Mouse (Mus musculus): Measurements from ENCODE around the gene Igdcc4. TPM values are rescaled to one million over a fixed set of nuclear protein-coding genes. Genes with fewer than 3 reads are reported as not detected.
A peak's percentile ranks its signal among the peaks of the same experiment; 100 is the strongest.

The Igdcc4 gene
- total RNA-seq, 1 experiment: 8.8 TPM

DNA sequence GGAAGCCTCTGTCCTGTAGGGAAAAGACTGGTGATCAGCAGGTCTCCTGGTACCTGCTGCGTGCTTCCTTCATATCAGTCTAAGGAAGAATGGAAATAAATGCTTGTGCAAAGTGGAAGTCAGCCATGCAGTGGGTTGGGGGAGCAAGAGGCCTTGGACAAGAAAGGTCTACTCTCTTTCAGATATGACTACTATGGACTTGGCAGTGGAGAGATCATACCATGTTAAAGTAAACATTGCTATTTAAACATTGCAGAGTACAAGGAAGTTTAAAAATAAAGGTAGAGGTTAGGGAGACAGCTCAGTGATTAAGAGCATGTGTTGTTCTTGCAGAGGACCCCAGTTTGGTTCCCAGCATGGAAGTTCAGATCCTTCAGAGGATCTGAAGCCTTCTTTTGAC, 6.6 kb downstream of the Igdcc4 start:
- Histone ChIP-seq H3K4me1 (ENCODE audit: control insufficient read depth in 2 of 2, insufficient read depth in 2 of 2, low read length in 2 of 2, poor library complexity in 1 of 2) (peaks cover 31 to 32% of the 10 kb centered on the region in 2 experiments), H3K9me3 (ENCODE audit: control insufficient read depth, insufficient read depth, low read depth, low read length) (no peaks in the 10 kb centered on the region), H3K4me3 (ENCODE audit: insufficient read depth in 1 of 2, low read depth in 1 of 2, low read length in 2 of 2, poor library complexity in 1 of 2, severe bottlenecking in 1 of 2) (no peak overlapping the region), H3K27ac (ENCODE audit: insufficient read depth, low read depth, low read length, poor library complexity, severe bottlenecking) (no peak overlapping the region), H3K9ac (ENCODE audit: insufficient read depth, low read depth, low read length, poor library complexity, severe bottlenecking) (no peak overlapping the region), H3K36me3 (ENCODE audit: control insufficient read depth, insufficient read depth, low read length, poor library complexity, severe bottlenecking) (peaks cover 1% of the 10 kb centered on the region; the same call in 1 of the 2 replicates)
- TF ChIP-seq CHD2 (IDR thresholded peaks at IDR 0.05; ENCODE audit: low read depth, low read length) (no peak), HCFC1 (IDR thresholded peaks at IDR 0.05; ENCODE audit: borderline replicate concordance, insufficient read depth, low read length) (no peak), ZNF384 (IDR thresholded peaks at IDR 0.05; ENCODE audit: low read depth, low read length) (no peak), ZC3H11A (IDR thresholded peaks at IDR 0.05; ENCODE audit: borderline replicate concordance, low read depth, low read length) (no peak), MAFK (IDR thresholded peaks at IDR 0.05; ENCODE audit: insufficient read depth, low read depth, low read length) (no peak)
- DNase-seq (ENCODE audit: low read depth, low spot score): no peak
- in situ Hi-C loops (cut with MboI; ENCODE audit: low sequenced_read_pairs in 2 of 2, unreplicated experiment in 2 of 2): no loop called here

DNA sequence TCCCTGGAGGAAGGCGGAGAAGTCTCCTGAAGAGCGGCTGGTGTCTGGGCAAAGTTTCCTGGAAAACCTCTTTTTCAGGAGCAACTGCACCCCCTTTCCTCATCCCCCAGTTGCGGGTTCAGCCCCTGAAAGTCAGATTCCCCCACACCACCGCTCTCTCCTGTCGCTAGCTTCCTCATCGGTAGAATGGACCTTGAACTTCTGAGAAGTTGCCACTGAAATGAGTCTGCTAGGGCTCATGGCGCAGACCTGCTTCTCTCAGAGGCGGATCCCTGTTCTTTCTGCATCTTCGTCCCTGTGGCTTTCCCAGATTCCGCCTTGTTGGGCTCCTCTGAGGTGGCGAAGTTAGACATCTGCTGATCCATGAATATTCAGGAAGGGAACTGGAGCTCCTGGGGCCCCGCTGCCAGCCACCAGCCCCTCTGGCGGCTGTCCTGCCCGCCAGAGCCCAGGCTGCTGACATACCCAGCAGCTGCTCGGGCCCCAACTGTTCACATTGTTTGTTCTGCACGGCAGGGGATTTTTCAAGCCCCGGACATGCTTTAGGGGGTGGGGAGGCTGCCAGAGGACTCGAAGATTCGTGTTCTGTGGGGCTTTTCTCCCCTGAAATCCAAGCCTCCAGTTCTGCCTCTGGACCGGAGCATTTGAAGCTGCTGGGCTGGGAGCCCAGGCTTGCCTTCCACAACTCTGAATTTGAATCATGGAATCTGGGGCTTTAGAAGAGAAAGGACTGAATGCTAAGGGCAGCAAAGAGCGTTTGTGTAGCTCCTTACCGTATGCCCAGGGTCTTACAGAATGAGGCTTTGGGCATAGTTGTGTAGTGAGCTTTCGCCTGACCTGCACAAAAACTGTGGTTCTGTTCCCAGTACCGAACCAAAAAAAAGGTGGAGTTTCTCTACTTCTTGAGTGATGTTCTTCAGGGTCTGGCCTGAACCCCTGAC, 8.1 kb downstream of the Igdcc4 start:
- Histone ChIP-seq H3K9ac (ENCODE audit: insufficient read depth, low read depth, low read length, poor library complexity, severe bottlenecking) (peak overlapping the region; percentile 38; the same call in 1 of the 2 replicates), H3K27ac (ENCODE audit: insufficient read depth, low read depth, low read length, poor library complexity, severe bottlenecking) (peak overlapping the region; percentile 90), H3K4me3 (ENCODE audit: insufficient read depth in 1 of 2, low read depth in 1 of 2, low read length in 2 of 2, poor library complexity in 1 of 2, severe bottlenecking in 1 of 2) (peak overlapping the region; percentile 10 to 57; a peak in 3 of 4 replicates), H3K4me1 (ENCODE audit: control insufficient read depth in 2 of 2, insufficient read depth in 2 of 2, low read length in 2 of 2, poor library complexity in 1 of 2) (peaks cover 27 to 29% of the 10 kb centered on the region in 2 experiments), H3K36me3 (ENCODE audit: control insufficient read depth, insufficient read depth, low read length, poor library complexity, severe bottlenecking) (peaks cover 1% of the 10 kb centered on the region; the same call in 1 of the 2 replicates), H3K9me3 (ENCODE audit: control insufficient read depth, insufficient read depth, low read depth, low read length) (no peaks in the 10 kb centered on the region)
- TF ChIP-seq HCFC1 (IDR thresholded peaks at IDR 0.05; ENCODE audit: borderline replicate concordance, insufficient read depth, low read length) (no peak), ZC3H11A (IDR thresholded peaks at IDR 0.05; ENCODE audit: borderline replicate concordance, low read depth, low read length) (no peak), CHD2 (IDR thresholded peaks at IDR 0.05; ENCODE audit: low read depth, low read length) (no peak), ZNF384 (IDR thresholded peaks at IDR 0.05; ENCODE audit: low read depth, low read length) (no peak), MAFK (IDR thresholded peaks at IDR 0.05; ENCODE audit: insufficient read depth, low read depth, low read length) (no peak)
- no peak for DNase-seq (ENCODE audit: low read depth, low spot score)
- in situ Hi-C loops (cut with MboI; ENCODE audit: low sequenced_read_pairs in 2 of 2, unreplicated experiment in 2 of 2): no loop called here

DNA sequence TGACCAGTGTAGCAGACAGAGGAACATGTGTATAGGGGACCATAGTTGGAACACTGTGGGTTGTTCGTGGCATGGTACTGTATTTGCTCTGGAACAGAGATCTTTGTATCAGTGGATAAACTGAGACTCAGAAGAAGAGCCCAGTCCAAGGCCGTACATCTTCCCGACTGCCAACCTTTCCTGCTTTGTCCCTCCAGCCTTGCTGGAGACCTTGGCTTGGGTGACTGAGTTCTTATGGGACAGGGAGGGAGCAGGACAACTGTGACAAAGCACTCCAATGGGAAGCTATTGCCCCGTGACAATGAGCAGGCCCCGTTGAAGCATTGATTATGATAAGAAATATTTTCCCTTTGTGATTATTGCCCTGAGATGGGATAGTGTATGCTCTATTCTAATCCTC, 10.4 kb downstream of the Igdcc4 start:
- Histone ChIP-seq H3K27ac (ENCODE audit: insufficient read depth, low read depth, low read length, poor library complexity, severe bottlenecking) (no peak overlapping the region), H3K9ac (ENCODE audit: insufficient read depth, low read depth, low read length, poor library complexity, severe bottlenecking) (no peak overlapping the region), H3K4me3 (ENCODE audit: insufficient read depth in 1 of 2, low read depth in 1 of 2, low read length in 2 of 2, poor library complexity in 1 of 2, severe bottlenecking in 1 of 2) (no peak overlapping the region), H3K9me3 (ENCODE audit: control insufficient read depth, insufficient read depth, low read depth, low read length) (no peaks in the 10 kb centered on the region), H3K4me1 (ENCODE audit: control insufficient read depth in 2 of 2, insufficient read depth in 2 of 2, low read length in 2 of 2, poor library complexity in 1 of 2) (peaks cover 17 to 20% of the 10 kb centered on the region in 2 experiments), H3K36me3 (ENCODE audit: control insufficient read depth, insufficient read depth, low read length, poor library complexity, severe bottlenecking) (peaks cover 1% of the 10 kb centered on the region; the same call in 1 of the 2 replicates)
- in situ Hi-C loops (cut with MboI; ENCODE audit: low sequenced_read_pairs in 2 of 2, unreplicated experiment in 2 of 2): no loop called here
- DNase-seq (ENCODE audit: low read depth, low spot score): no peak
- TF ChIP-seq ZNF384 (IDR thresholded peaks at IDR 0.05; ENCODE audit: low read depth, low read length) (no peak), MAFK (IDR thresholded peaks at IDR 0.05; ENCODE audit: insufficient read depth, low read depth, low read length) (no peak), CHD2 (IDR thresholded peaks at IDR 0.05; ENCODE audit: low read depth, low read length) (no peak), HCFC1 (IDR thresholded peaks at IDR 0.05; ENCODE audit: borderline replicate concordance, insufficient read depth, low read length) (no peak), ZC3H11A (IDR thresholded peaks at IDR 0.05; ENCODE audit: borderline replicate concordance, low read depth, low read length) (no peak)

DNA sequence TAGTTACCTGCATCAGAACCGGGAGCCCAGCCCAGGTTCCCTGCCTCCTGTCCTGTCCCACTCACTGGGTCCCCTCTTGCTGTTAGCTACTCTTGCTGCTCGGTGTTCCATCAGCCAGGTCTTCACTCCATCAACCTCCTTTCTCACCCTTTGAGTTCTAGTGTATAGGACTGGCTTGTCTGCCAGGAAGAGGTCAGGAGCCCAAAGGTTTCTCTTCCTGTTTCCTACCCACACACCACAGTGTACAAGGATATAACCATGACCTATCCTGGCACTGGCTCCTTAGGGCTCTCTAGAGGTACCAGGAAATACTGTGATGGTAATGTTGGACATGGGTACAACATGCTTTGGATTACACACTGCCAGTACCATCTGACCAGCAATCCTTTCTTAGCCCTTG, 12.4 kb downstream of the Igdcc4 start:
- no peak for TF ChIP-seq ZNF384 (IDR thresholded peaks at IDR 0.05; ENCODE audit: low read depth, low read length)
- no peak for TF ChIP-seq HCFC1 (IDR thresholded peaks at IDR 0.05; ENCODE audit: borderline replicate concordance, insufficient read depth, low read length)
- no peak for TF ChIP-seq MAFK (IDR thresholded peaks at IDR 0.05; ENCODE audit: insufficient read depth, low read depth, low read length)
- TF ChIP-seq ZC3H11A (IDR thresholded peaks at IDR 0.05; ENCODE audit: borderline replicate concordance, low read depth, low read length): no peak
- TF ChIP-seq CHD2 (IDR thresholded peaks at IDR 0.05; ENCODE audit: low read depth, low read length): no peak
- H3K9me3 ChIP-seq (ENCODE audit: control insufficient read depth, insufficient read depth, low read depth, low read length): no peaks in the 10 kb centered on the region
- in situ Hi-C loops (cut with MboI; ENCODE audit: low sequenced_read_pairs in 2 of 2, unreplicated experiment in 2 of 2): no loop called here
- no peaks in the 10 kb centered on the region for H3K36me3 ChIP-seq (ENCODE audit: control insufficient read depth, insufficient read depth, low read length, poor library complexity, severe bottlenecking)
- DNase-seq (ENCODE audit: low read depth, low spot score): no peak
- no peak overlapping the region for H3K27ac ChIP-seq (ENCODE audit: insufficient read depth, low read depth, low read length, poor library complexity, severe bottlenecking)
- no peak overlapping the region for H3K9ac ChIP-seq (ENCODE audit: insufficient read depth, low read depth, low read length, poor library complexity, severe bottlenecking)
- H3K4me3 ChIP-seq (ENCODE audit: insufficient read depth in 1 of 2, low read depth in 1 of 2, low read length in 2 of 2, poor library complexity in 1 of 2, severe bottlenecking in 1 of 2): no peak overlapping the region
- peaks cover 8 to 15% of the 10 kb centered on the region in 2 experiments for H3K4me1 ChIP-seq (ENCODE audit: control insufficient read depth in 2 of 2, insufficient read depth in 2 of 2, low read length in 2 of 2, poor library complexity in 1 of 2)
